Mouse (Mus musculus) heart, postnatal 14 days (tissue): ENCODE results near the gene Ston2. TPM values are rescaled to one million over a fixed set of nuclear protein-coding genes. Genes with fewer than 3 reads are reported as not detected.

Experiments
- DNase-seq, 2 experiments: peaks; one replicate each; pipeline ENCODE4 v3.0.0; 2021 to 2022
- intact Hi-C: fragments of 180-260 bp; cut with DNase I; formaldehyde crosslinking; loops from one replicate; pipeline ENCODE4 v1.15.1; 2025
- total RNA-seq, 2 experiments: library from RNA; stranded (reverse); gene quantifications; 2 replicates each; pipeline ENCODE4 v1.2.3; 2021

Ston2 gene
- total RNA-seq, 2 experiments from 2014 or later, result 5.2 to 5.8 TPM

GRCm38 (mm10) chr12:91672528-91672927, 115.7 kb downstream of the Ston2 start:
- DNase-seq, result no peak
- intact Hi-C loops, result no loop called here

- peak in 1 of 2 experiments; percentile 27 for DNase-seq
- intact Hi-C loops, result no loop called here
Observed at GRCm38 (mm10) chr12:91668529-91669245, 119.5 kb downstream of the Ston2 start.

GRCm38 (mm10) chr12:91667741-91668140, 120.4 kb downstream of the Ston2 start:
- intact Hi-C loops, result no loop called here

GRCm38 (mm10) chr12:91666607-91667006, 121.6 kb downstream of the Ston2 start:
- no peak for DNase-seq
- intact Hi-C loops, result no loop called here

More at GRCm38 (mm10) chr12:91667741-91668140, 120.4 kb downstream of the Ston2 start:
- no peak for DNase-seq

GRCm38 (mm10) chr12:91665431-91665830, 122.8 kb downstream of the Ston2 start:
- no peak for DNase-seq
- intact Hi-C loops, result no loop called here

GRCm38 (mm10) chr12:91663260-91663659, 124.9 kb downstream of the Ston2 start:
- intact Hi-C loops, result no loop called here
- DNase-seq, result no peak

GRCm38 (mm10) chr12:91662844-91663243, 125.3 kb downstream of the Ston2 start:
- intact Hi-C loops, result no loop called here
- no peak for DNase-seq

GRCm38 (mm10) chr12:91660640-91661417, 127.4 kb downstream of the Ston2 start:
- intact Hi-C loops, result no loop called here
- DNase-seq, result no peak

GRCm38 (mm10) chr12:91654399-91655122, 133.6 kb downstream of the Ston2 start:
- DNase-seq, result peak in 1 of 2 experiments; percentile 36
- intact Hi-C loops, result no loop called here

GRCm38 (mm10) chr12:91648426-91648825, 139.8 kb downstream of the Ston2 start:
- DNase-seq, result no peak
- intact Hi-C loops, result no loop called here

- intact Hi-C loops, result no loop called here
- peak in 1 of 2 experiments; percentile 19 for DNase-seq
Observed at GRCm38 (mm10) chr12:91645361-91646123, 142.6 kb downstream of the Ston2 start.

- intact Hi-C loops, result no loop called here
Observed at GRCm38 (mm10) chr12:91643221-91643620, 145.0 kb downstream of the Ston2 start.

GRCm38 (mm10) chr12:91642426-91643093, 145.6 kb downstream of the Ston2 start:
- intact Hi-C loops, result no loop called here
- DNase-seq, result no peak

More at GRCm38 (mm10) chr12:91643221-91643620, 145.0 kb downstream of the Ston2 start:
- no peak for DNase-seq

GRCm38 (mm10) chr12:91641631-91642141, 146.5 kb downstream of the Ston2 start:
- DNase-seq, result no peak
- intact Hi-C loops, result no loop called here

GRCm38 (mm10) chr12:91641133-91641532, 147.1 kb downstream of the Ston2 start:
- intact Hi-C loops, result no loop called here
- no peak for DNase-seq

- intact Hi-C loops, result no loop called here
- DNase-seq, result peak; percentile 47 to 77
Observed at GRCm38 (mm10) chr12:91640712-91641111, 147.5 kb downstream of the Ston2 start.

- intact Hi-C loops, result no loop called here
- DNase-seq, result peak in 1 of 2 experiments; percentile 26
Observed at GRCm38 (mm10) chr12:91638351-91638750, 149.8 kb downstream of the Ston2 start.

- intact Hi-C loops, result no loop called here
- no peak for DNase-seq
Observed at GRCm38 (mm10) chr12:91637136-91637909, 150.9 kb downstream of the Ston2 start.

GRCm38 (mm10) chr12:91626482-91626881, 161.7 kb downstream of the Ston2 start:
- peak; percentile 47 to 54 for DNase-seq
- intact Hi-C loops, result no loop called here
